Mouse (Mus musculus) neural tube, embryonic 15.5 days (tissue): ENCODE measurements around the gene Ildr2. TPM values are rescaled to one million over a fixed set of nuclear protein-coding genes. Genes with fewer than 3 reads are reported as not detected.

Experiments used
- polyA plus RNA-seq: library from polyadenylated mRNA; unstranded; fragments of >200 nt; fragmentation: Nextera tagmentation; extraction: Ambion mirVana; gene quantifications from 2 replicates; pipeline ENCODE4 v1.2.1, GENCODE M21; 2015

Gene Ildr2
- polyA plus RNA-seq, 1 experiment from 2014 or later, result 3.0 TPM

Other genes with a start within 250 kb of the Ildr2 start
- gene Dusp27, start 126.2 kb upstream of the Ildr2 start, polyA plus RNA-seq, result 1.00 and 1.5 TPM in 2 replicates
- gene Gpa33, start 123.9 kb upstream of the Ildr2 start, polyA plus RNA-seq, result 5.2 TPM in 1 of 2 replicates, not detected in the other
- 0.22 TPM in 1 of 2 replicates, not detected in the other for gene Mael, start 15.4 kb upstream of the Ildr2 start, polyA plus RNA-seq
- gene Tada1, start 125.0 kb downstream of the Ildr2 start, polyA plus RNA-seq, result 69.3 and 72.4 TPM in 2 replicates
- 26.3 and 27.6 TPM in 2 replicates for gene Pogk, start 155.7 kb downstream of the Ildr2 start, polyA plus RNA-seq
- not detected in 2 replicates for gene Gm4846, start 243.4 kb downstream of the Ildr2 start, polyA plus RNA-seq